Mouse (Mus musculus) gastrocnemius, postnatal 25 days (tissue): ENCODE measurements at regions not wholly inside any gene's neighbourhood (a gene's known extent, or its start where the extent isn't known, plus 50 kb on each side); places are given as distances from the start of the nearest gene placed in this dataset.
"Not testable (repeated sequence)": the region's sequence is repeated elsewhere in the genome, so short reads cannot be mapped to it uniquely, and the experiment has no call there.

Experiments
- DNase-seq: peaks from one replicate; pipeline ENCODE4 v3.0.0; 2022

GRCm38 (mm10) chr4:45647514-45647913 is 115.2 kb upstream of the Shb start:
- DNase-seq = no peak

- DNase-seq = no peak
These were observed 110.3 kb upstream of the Shb start for GRCm38 (mm10) chr4:45642604-45643003.

GRCm38 (mm10) chr4:45641272-45641671 is 109.0 kb upstream of the Shb start:
- no peak for DNase-seq

- DNase-seq = no peak
These were observed 108.4 kb upstream of the Shb start for GRCm38 (mm10) chr4:45640713-45641112.

GRCm38 (mm10) chr4:45639397-45640034 is 107.2 kb upstream of the Shb start:
- no peak for DNase-seq

GRCm38 (mm10) chr4:45638411-45638810 is 106.1 kb upstream of the Shb start:
- DNase-seq = no peak

GRCm38 (mm10) chr4:45631276-45632045 is 99.2 kb upstream of the Shb start:
- no peak for DNase-seq

GRCm38 (mm10) chr4:45625633-45626032 is 93.4 kb upstream of the Shb start:
- DNase-seq = no peak

GRCm38 (mm10) chr4:45622017-45622416 is 89.7 kb upstream of the Shb start:
- no peak for DNase-seq

- no peak for DNase-seq
These were observed 84.9 kb upstream of the Shb start for GRCm38 (mm10) chr4:45617126-45617525.

GRCm38 (mm10) chr4:45613498-45613897 is 81.2 kb upstream of the Shb start:
- not testable (repeated sequence) for DNase-seq

- peak; percentile 31 for DNase-seq
These were observed 79.9 kb upstream of the Shb start for GRCm38 (mm10) chr4:45612132-45612531.

GRCm38 (mm10) chr4:45610937-45611336 is 78.7 kb upstream of the Shb start:
- DNase-seq = no peak

- DNase-seq = no peak
These were observed 74.3 kb upstream of the Shb start for GRCm38 (mm10) chr4:45606578-45606977.

- DNase-seq = peak; percentile 20
These were observed 73.4 kb upstream of the Shb start for GRCm38 (mm10) chr4:45605681-45606080.

- no peak for DNase-seq
These were observed 72.1 kb upstream of the Shb start for GRCm38 (mm10) chr4:45604271-45604800.

- no peak for DNase-seq
These were observed 68.2 kb upstream of the Shb start for GRCm38 (mm10) chr4:45600520-45600919.

- DNase-seq = no peak
These were observed 61.2 kb upstream of the Shb start for GRCm38 (mm10) chr4:45593435-45593991.

- no peak for DNase-seq
These were observed 60.5 kb upstream of the Shb start for GRCm38 (mm10) chr4:45592766-45593165.

- DNase-seq = no peak
These were observed 59.4 kb upstream of the Shb start for GRCm38 (mm10) chr4:45591405-45592315.

- DNase-seq = no peak
These were observed 58.6 kb upstream of the Shb start for GRCm38 (mm10) chr4:45590836-45591235.

- no peak for DNase-seq
These were observed 56.1 kb upstream of the Shb start for GRCm38 (mm10) chr4:45588322-45588721.
